Mouse (Mus musculus) G1E-ER4 (cell line): ENCODE results near the gene Msh4. TPM values are rescaled to one million over a fixed set of nuclear protein-coding genes. Genes with fewer than 3 reads are reported as not detected.

Experiments used
- GATA1 ChIP-seq: IDR thresholded peaks from one replicate; pipeline ENCODE4 v1.8.0; 2012; ENCODE audit warnings: low read length, inconsistent platforms
- polyA plus RNA-seq: library from polyadenylated mRNA; stranded (reverse); fragments of >175 nt; gene quantifications from 2 replicates; pipeline ENCODE4 v1.2.3, GENCODE M21; 2012

The Msh4 gene
- polyA plus RNA-seq, 1 experiment: not detected

DNA sequence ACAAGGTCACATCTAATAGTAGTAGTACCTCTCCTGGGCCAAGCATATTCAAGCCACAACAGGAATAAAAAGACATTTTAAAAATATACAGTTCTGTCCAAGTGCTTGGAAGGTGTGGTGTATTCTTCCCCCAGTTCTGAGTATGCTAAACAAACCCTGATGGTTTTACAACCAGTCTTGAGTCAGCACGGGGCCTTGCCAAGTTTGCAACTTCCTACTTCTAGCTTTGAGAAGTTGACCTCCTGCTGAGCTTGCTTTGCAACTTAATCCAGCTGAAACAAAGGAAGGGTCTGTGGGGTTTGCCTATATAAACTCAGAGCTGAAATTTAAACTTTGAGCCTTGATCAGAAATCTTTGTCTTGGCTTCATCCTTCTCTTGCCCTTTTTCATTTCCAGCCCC lies 11.3 kb upstream of the Msh4 start:
- no peak for TF ChIP-seq GATA1

DNA sequence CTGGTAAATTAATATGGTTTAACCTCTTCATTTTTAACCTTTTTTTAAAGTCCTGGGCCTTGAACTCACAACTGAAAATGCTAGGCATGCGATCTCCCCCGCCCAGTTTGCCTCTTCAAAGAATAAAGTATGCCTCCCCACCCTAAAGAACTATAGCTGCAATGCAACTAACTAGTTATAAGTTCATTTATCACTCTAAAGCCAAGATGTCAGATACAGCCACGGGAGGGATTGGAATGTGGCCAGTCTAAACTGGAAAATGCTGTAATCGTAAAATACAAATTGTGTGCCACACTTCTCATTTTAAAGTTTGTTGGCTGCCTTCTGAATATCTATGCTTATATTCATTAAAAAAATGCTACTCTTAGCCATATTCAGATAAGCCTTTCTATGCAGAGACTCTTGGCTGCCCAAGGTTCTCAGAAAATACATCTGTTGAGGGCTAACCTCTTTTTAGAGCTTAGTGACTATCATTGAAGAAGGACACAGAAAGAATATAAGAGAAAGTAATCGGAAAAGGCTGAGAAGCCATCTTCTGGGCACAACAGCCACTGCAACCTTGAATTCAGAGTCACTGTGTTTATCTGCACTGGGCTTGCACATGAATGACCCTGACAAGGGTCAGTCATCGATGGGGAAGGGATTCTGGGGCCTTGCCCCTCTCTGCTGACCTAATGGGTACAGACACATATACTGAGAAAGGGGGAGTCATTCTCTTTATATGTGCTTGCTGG lies 7.7 kb upstream of the Msh4 start:
- no peak for TF ChIP-seq GATA1

DNA sequence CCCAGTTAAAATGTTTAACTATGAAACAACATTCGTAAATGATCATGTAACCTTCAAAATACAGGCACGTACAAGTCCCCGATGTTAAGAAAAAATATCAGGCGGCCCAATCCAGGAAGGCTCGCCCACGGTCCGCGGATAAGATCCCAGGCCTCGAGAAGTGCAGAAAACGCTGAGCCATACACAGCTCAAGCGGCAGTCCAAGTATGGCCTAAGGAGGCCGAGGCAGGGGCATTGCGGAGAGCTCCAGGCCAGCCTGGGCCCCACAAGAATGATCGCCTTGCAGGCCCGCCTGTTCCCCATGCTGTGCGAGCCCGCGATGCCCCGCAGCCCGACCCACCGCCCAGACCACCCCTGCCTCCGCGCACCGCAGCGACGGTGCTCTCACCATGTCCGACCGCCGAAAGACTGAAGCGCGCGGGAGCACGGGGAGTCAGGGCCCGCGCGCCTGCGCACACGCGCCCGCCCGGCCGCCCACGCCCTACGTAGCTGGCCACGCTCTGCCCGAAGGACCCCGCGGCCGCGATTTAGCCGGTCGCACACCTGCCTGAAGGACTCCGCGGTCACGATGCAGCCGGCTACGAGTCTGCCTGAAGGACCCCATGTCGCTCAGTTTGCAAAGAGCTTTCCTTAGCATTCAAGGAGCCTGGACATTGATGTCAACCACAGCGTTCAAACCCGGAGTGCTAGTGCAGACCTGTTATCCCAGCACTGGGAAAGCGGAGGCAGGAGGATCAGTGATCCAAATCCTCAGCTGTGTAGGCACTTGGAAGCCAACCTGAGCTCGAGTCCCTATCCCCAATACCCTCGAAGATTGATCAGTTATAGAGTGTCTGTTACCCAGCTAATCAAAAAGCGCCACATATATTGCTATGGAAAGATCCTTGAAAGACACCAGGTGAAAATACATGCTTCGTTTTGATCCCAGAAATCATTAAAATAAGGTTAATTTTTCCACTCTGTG lies 6.9 kb upstream of the Msh4 start, which contains the start of gene Rabggtb:
Gene Rabggtb (minus strand): TSS at position 464 of the 964 bp plus-strand sequence.
- no peak for TF ChIP-seq GATA1

DNA sequence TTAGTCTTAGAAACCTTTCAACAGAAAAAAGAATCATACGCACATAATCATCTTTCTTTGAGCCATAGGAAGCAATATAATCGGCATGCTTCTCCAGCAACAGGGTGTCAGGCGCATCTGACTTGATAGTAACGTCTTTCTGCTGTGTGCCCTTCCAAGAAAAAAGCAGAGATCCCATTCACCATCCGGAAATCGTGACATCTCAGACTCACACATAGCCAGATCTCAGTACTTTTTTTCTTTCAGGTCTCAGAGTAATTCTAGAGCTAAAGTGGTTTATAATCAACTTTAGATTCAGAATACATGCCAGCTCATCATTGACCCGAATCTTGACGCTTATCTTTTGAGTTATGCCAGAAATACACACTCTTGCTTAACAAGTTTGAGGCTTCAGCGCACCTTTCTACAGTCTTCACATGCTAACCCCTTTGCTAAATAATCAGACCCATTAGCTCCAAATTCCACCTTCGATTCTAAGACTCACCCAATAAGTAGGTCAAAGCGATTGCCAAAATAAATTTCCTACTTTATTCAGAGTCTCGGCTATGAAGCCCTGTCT lies 6.0 kb upstream of the Msh4 start:
- no peak for TF ChIP-seq GATA1

DNA sequence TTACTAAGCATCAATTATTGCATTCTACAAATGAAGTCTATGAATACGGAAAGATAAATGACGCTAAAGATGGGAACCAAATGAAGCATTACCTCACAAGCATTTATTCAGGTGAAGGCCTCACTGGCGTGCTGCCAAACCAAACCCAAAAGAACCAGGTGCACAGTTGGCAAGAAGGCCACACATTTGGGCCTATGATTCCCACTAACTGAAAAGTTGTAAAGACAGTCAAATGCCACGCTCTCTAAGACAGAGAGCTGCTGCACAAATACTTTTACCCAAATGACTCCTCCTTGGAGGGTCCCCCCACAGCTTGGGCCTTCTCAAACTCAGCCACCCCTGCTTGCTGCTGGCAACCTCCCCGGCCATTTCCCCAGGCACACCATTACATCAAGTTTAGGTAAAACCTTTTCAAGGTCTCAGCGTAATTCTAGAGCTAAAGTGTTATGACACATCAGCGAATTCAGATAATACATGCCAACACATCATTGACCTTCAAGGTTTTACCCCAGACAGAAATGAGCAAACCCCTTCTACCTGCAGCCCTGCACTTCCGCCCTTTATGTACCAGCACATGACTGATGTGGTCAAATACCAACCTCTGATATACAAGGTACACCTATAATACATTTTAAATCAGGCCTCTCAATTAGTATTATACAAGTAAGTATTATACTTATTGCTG lies 5.4 kb upstream of the Msh4 start:
- no peak for TF ChIP-seq GATA1

DNA sequence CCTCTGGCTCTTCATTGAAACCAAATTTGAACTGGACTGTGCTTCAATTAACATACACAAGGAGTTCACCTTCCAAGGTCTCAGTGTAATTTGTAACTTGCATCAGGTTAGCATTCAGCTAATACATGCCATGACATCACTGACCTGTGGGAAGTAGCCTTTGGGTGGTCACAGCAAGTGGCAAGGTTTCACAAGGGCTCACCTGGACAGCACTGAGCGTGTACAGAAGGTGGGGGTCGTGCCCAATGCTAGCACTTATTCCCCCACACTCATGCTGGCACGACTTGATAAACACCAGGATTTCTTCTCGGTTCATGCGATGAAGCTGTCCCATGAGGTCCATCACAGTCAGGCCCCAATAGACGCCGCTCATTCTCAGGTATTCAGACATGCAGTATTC lies 4.6 kb upstream of the Msh4 start:
- TF ChIP-seq GATA1: no peak

DNA sequence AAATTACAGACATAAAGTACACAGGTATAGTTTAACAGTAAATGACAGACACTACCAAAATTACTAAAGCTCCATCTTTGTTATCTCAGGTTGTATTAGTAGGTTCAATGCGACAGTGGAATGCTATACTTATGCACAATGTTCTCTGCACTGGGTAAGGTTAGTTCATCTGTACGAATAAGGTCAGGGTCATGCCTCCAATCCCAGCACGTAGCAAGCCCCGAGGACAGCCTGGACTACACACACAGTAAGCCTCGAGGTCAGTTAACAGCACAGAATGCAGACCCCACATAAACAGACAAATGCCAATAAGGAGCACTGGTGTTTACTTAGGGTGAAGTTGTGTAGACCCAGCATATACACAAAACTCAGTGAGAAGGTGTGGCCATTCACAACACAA lies 3.0 kb upstream of the Msh4 start:
- no peak for TF ChIP-seq GATA1

DNA sequence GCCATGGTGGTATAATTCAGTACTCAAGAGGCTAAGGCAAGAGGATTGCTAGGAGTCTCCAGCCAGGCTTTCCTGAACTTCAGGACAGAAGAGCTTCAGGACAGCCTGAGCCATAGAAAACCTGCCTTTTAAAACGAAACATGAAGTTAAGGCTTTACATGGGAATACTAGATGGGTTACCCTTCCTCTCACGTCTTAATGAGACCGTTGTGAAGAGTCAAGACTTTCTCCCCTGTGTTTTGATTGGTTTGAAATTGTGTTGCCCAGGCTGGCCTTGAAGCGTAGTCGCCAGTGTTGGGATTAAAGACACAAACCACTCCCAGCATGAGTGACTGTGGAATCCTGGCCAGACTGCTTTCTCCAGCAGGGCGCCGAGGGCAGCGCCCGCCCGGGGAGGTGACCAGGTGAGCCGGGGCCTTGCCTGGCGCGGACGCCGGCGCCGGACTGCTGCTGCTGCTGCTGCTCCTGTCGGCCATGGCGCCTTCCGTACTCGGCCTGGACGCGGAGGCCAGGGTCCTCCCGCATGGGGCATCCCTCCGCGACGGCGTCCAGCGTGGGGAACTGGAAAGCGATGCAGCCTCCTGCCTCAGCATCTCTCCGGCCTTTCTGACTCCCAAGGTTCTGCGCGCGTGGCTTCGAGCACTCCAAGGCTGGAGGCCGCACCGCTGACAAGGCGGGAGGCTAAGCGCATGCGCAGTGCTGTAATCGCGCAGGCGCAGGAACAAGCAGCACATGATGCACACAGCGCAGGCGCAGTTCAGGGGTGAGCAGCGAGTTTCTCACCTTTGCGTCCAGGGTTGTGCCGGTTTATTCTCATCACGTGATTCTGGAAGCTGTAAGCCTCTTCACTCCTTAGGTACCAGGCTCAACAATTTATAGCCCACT lies 445 bp downstream of the Msh4 start:
- no peak for TF ChIP-seq GATA1

DNA sequence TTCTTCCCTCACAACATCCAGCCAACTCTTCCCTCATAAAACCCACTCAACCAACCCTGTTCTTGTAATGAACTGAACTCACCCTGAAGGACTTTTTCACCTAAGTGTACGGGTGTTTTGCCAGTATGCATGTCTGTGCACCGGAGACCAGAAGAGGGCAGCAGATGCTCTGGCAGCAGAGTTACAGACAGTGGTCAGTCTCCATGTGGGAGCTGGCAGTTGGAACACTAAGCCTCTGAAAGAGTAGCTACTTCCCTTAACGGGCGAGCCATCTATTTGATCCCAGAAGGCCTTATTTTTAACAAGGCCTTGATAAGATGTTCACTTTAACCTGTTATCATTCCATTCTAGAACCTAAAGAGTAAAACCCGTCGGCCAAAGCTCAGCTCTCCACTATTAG lies 1.4 kb downstream of the Msh4 start:
- no peak for TF ChIP-seq GATA1

DNA sequence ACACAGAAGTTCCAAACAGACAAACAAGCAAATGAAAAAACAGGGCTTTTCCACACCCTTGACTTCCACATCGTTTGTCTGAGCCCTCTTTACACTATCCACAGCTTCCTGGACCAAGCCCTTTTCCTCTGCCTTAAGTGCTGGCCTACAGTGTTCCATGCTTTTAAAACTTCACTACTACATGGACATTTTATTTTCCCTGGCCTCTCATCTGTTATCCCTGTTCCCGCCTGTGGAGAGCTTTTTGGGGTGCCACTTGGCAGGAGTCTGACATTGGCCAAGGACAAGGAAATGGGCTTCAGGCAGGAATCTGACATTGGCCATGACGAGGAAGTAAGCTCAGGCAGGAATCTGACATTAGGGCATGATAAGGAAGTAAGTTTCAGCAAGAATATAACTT lies 3.3 kb downstream of the Msh4 start:
- TF ChIP-seq GATA1: no peak

DNA sequence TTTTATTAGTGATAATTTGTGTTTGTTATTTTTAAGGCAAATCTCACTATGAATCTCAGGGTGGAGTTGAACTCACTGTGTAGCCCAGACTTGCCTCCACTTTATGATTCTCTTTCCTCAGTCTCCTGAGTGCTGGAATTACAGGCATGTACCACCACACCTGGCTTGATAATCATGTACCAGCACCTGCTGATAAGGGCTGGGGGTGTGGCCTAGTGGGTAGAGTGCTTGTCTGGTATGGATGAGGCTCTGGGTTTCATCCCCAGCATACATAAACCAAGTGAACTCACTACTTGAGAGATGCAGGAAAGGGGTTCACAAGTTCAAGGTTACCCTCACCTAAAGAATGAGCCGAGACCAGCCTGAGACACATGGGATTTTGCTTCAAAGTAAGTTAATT lies 4.0 kb downstream of the Msh4 start:
- no peak for TF ChIP-seq GATA1

DNA sequence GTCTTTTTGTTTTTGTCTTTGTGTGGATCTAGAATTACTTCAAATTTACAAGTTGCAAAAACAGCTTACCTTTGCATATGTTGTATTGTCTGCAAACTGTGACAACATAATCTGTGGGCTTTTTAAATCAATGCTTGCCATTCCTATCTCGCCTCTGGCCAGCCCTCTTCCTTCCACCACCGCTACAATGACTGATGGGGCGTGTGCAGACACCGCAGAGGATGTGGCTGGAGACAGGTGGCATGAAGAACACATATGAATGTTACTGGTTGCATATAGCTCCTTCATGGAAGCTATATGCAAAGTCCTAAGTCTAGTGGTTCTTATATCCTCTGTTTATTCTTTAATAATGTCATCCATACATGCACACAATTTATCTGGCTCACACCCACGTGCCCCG lies 8.7 kb downstream of the Msh4 start:
- no peak for TF ChIP-seq GATA1

DNA sequence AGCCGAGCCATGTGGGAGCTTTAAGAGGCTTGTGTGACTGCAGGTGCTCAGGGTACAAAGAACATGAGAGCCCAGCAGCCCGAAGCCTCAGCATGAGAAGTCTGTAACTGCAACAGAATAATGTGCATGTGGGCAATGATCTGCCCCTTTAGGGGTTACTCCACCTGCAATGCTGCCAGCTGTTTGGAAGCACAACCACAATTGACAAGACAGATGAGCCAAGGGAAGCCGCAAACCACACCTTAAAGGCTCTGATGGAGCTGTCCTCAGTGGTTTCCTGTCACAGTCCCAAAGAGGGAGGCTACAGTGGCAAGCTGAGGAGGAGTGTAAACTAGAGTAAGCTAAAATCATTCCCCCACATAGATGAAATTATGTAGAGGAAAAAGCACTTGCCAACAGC lies 10.5 kb downstream of the Msh4 start:
- no peak for TF ChIP-seq GATA1

DNA sequence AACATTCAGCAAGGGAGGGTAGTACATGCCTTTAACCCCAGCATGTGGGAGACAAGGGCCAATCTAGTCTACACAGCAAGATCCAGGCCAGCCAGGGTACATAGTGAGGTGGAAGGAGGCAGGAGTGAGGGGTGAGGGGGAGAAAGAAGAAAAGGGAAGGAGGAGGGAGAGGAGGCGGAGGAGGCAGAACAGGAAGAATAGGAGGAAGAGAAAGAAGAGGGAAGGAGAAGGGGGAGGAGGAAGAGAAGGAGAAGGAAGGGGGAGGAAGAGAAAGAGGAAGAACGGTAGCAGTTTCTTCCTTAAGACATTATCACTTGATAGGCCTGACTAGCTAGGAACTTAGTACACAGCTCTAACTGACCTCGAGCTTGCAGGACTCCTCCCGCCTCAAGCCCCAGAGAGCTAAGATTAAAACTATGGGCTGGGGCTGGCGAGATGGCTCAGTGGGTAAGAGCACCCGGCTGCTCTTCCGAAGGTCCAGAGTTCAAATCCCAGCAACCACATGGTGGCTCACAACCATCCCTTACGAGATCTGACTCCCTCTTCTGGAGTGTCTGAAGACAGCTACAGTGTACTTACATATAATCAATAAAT lies 16.7 kb downstream of the Msh4 start:
- TF ChIP-seq GATA1: no peak
